ENCODE assay signal across 8 mouse cellular contexts in genomic region chr3:86844804-86845481, GRCm38 (mm10).
DNase-seq lines count a peak whose midpoint lies in the region; ATAC-seq and TF ChIP-seq lines count a peak whose summit lies in the region.
"Had no signal": no experiment of that assay in that cellular context is flagged by ENCODE, and none has a peak within 500 bp of the region (broad histone marks: within the 10 kb centered on the region; RNA-seq: fewer than 3 reads in every experiment).

No protein-coding gene starts in this region.

- TF ChIP-seq CTCF in midbrain, postnatal 0 days (IDR thresholded peaks at IDR 0.05), result no peak

- ATAC-seq in CD4-positive, CD25-positive, alpha-beta regulatory T cell, adult 4 months, result peak; percentile 42
- ATAC-seq in frontal cortex, adult (ENCODE audit: low TSS enrichment), result peak; percentile 90
- peak; percentile 78 for ATAC-seq in midbrain, postnatal 0 days (ENCODE audit: low FRiP score)
- no peak for ATAC-seq in megakaryocyte progenitor cell, adult 5-6 weeks (replicated peaks; ENCODE audit: poor library complexity)

- H3K4me2 ChIP-seq in midbrain, postnatal 0 days (ENCODE audit: low read depth, low read length, poor library complexity, severe bottlenecking), result peak overlapping the region; percentile 42

- H3K9ac ChIP-seq in midbrain, postnatal 0 days (replicated peaks; ENCODE audit: low read length, poor library complexity, severe bottlenecking), result no peak overlapping the region

- no peaks in the 10 kb centered on the region for H3K9me3 ChIP-seq in midbrain, postnatal 0 days (ENCODE audit: low read length)

- H3K27ac ChIP-seq in midbrain, postnatal 0 days (ENCODE audit: low read depth, low read length), result peak overlapping the region; percentile 69

- peak overlapping the region; percentile 18; the same call in 1 of the 2 replicates for H3K4me3 ChIP-seq in midbrain, postnatal 0 days (ENCODE audit: low read depth, low read length)
- H3K4me3 ChIP-seq: erythroblast, embryonic 14.5 days had no signal

- no peaks in the 10 kb centered on the region for H3K27me3 ChIP-seq in midbrain, postnatal 0 days (ENCODE audit: insufficient read depth, low read length)

- H3K4me1 ChIP-seq in midbrain, postnatal 0 days (ENCODE audit: insufficient read depth, low read length), result peaks cover 9% of the 10 kb centered on the region

- 3% methylated on average over 8 of the region's 8 CpGs for WGBS in midbrain, postnatal 0 days

- DNase-seq in Muller cell, postnatal 12 days (ENCODE audit: inconsistent ontology term), result peak; percentile 61
- peak; percentile 85 for DNase-seq in midbrain, postnatal 0 days (ENCODE audit: low spot score)
- no peak for DNase-seq in cerebellum, adult 8-10 months
- DNase-seq in kidney, adult 18-20 months, result no peak

- H3K36me3 ChIP-seq in midbrain, postnatal 0 days (ENCODE audit: insufficient read depth, low read length), result no peaks in the 10 kb centered on the region

Comparison
In these comparisons a context has a peak if more than half of its experiments do, and no peak if none do; other contexts are left out.
1. DNase-seq: peak in Muller cell, postnatal 12 days (single experiment) and midbrain, postnatal 0 days (single experiment); none in cerebellum, adult 8-10 months (single experiment) and kidney, adult 18-20 months (single experiment).